Mouse (Mus musculus): ENCODE measurements at regions not wholly inside any gene's neighbourhood (a gene's known extent, or its start where the extent isn't known, plus 50 kb on each side); places are given as distances from the start of the nearest gene placed in this dataset.

DNA sequence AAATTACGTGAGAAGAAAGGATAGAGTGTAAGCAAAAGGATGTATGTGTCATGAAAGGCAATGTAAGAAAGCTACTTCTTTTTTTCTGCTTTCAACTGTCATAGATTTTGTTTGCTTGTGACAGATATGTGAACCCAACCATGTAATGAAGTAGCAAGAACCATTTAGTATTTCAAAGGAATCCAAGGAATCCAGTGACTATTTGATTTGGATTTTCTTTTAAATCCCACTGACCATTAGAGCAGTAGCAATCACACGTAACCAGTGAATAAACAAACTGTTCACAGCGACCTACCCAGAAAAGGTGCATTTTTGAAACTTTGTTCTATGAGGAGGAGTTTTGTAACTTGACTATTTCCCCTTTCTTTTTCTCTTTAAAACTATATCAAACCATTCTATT, 981.2 kb upstream of the Luzp2 start:
- no peak for DNase-seq

DNA sequence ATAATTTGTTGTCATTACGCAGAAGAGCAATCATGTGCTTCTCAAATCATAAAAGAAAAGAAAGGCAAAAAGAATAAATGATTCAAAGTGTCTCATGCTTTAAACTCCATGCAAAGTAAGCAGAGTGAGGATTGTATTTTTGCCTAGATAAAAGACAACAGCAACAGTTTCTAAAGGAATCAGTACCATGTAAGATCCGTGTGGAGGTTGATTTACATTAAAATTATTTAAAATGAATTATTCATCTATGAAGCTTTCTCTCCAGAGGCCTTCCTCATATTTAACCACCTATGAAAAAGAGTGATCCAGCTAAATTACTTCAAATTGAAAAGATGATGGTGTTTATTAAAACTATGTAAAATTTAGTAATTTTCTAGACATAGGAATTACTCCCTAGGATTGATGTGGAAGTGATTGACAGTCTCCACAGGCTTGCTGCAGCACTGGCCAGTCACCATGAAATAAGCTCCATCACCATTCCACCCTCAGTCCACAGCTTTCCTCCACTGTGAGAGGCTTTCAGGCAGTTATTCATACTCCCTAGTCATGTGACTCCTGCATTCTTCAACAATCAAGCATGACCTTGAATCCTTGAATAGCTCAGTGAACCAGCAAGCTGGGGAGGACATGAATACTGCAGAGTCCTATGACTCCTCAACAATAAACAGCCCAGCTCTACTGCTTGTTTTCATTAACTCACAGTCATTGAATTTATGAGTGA, 962.7 kb upstream of the Luzp2 start:
- peak; percentile 10 for DNase-seq

DNA sequence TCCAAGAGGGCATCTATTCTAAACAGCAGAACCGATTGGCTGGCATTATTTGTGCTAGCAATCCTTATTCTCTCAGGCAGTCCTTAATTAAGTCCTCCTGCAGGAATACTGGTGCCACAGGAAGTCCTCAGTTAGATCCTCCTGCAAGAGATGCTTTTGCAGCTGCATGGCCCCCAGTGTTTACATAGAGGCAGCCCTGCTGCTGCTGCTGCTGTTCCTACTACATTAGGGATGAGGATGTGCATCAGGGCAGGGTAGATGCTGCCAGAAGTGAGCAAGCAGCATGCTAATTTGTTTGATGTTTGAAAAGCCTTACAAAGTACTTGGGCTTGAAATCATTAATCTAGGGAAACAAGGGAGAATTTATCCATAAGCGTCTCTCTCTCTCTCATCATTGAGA, 922.3 kb upstream of the Luzp2 start:
- DNase-seq = no peak

DNA sequence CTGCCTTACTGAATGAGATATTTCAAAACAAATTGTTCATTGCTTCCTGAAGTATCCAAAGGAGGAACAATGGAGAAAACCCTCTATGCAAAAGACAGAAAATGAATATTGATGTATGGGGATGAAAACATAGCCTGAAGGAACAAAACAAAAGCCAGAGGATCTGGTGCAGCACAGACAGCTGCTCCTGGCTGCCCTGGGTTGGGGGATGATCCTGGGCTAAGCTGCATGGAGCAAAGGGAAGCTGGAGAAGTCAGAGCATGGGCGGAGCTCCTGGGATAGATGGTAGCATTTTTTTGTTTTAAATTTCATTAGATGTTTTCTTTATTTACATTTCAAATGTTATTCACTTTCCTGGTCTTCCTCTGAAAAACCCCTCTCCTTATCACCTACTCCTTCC, 879.6 kb upstream of the Luzp2 start:
- no peak for DNase-seq

DNA sequence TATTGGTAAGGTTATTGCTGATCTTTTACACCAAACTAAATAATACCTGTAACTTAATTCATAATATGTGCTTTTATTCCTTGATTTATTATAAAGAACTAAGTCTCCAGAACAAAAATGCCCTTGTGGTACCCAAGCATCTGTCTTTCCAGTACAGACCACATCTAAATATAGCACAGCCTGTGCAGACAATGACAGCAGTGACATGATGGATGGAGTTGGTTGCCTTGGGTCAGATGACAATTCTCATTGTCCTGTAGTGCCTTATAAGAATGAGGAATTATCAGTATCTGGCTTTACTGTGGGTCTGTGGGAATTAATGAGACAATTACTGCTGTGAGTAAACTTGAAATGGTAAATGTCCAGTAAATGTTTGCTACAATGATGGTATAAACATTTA, 859.8 kb upstream of the Luzp2 start:
- no peak for DNase-seq

DNA sequence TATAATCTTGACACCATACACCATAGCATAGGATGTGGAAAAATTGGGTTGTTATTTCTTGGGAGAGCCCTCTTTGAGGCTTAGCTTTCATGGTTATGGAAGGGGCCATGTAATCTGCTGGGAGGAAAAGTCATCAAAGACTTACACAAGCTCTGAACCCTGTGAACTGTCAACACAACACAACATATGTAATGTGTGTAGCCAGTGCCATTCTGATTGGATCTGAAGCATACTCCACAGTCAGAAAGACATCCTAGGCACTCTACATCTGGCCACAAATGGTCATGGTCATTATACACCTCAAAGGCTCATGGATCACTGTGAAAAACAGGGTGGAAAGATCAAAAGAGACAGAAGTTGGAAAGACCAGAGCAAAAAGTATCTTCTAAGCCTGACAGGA, 839.3 kb upstream of the Luzp2 start:
- DNase-seq = no peak

DNA sequence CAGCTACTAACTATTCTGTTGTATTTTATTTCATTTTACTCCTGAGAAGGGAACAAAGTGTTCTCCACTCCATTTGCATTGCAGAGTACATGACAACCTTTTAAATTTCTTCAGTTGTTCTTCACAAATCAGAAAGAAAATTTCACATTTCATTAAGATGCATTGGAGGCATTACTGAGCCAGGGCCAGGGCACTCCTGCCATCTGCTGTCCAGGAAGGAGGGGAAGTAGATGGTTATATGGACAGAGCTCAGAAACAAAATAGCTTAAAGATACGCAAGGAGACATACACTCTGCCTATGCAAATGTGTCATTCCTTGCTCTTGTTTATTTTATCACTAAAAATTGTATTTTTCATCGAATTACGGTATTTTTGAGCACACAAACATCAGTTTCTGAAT, 826.6 kb upstream of the Luzp2 start:
- peak; percentile 19 for DNase-seq
